ENCODE assay signal across 18 mouse cellular contexts in genomic region chr8:92044695-92045094, GRCm38 (mm10).
DNase-seq lines count a peak whose midpoint lies in the region; ATAC-seq lines count a peak whose summit lies in the region.
"Had no signal": no experiment of that assay in that cellular context is flagged by ENCODE, and none has a peak within 500 bp of the region (broad histone marks: within the 10 kb centered on the region; RNA-seq: fewer than 3 reads in every experiment).

No protein-coding gene starts in this region.

- peak; percentile 99 for ATAC-seq in granulocyte monocyte progenitor cell, adult 5-6 weeks (replicated peaks; ENCODE audit: poor library complexity, severe bottlenecking)
- peak; percentile 92 for ATAC-seq in megakaryocyte, adult 5-6 weeks (ENCODE audit: poor library complexity, severe bottlenecking)
- ATAC-seq: forebrain, embryonic 13.5 days; forebrain, embryonic 15.5 days; forebrain, postnatal 0 days had no signal

- peak; percentile 3 for DNase-seq in 416B (ENCODE audit: low read depth)
- DNase-seq in spleen, adult 12 weeks (ENCODE audit: low spot score), result no peak
- DNase-seq in right cerebral cortex, postnatal 14 days, result no peak
- no peak for DNase-seq in urinary bladder, postnatal 14 days (ENCODE audit: low spot score)
- DNase-seq: adrenal gland, adult 2 months; adrenal gland, postnatal 10 days; adrenal gland, postnatal 25 days; cerebellum, adult 11 months; cerebellum, adult 18-20 months; cerebellum, adult 8-10 months; cerebellum, adult 9-11 months; cerebellum, postnatal 14 days; cerebellum, postnatal 36 days; forebrain, postnatal 0 days had no signal
